Mouse (Mus musculus): Measurements from ENCODE around the gene Tctex1d4. TPM values are rescaled to one million over a fixed set of nuclear protein-coding genes. Genes with fewer than 3 reads are reported as not detected.
A peak's percentile ranks its signal among the peaks of the same experiment; 100 is the strongest.

The Tctex1d4 gene
- polyA plus RNA-seq, 1 experiment: 0.28 TPM

DNA sequence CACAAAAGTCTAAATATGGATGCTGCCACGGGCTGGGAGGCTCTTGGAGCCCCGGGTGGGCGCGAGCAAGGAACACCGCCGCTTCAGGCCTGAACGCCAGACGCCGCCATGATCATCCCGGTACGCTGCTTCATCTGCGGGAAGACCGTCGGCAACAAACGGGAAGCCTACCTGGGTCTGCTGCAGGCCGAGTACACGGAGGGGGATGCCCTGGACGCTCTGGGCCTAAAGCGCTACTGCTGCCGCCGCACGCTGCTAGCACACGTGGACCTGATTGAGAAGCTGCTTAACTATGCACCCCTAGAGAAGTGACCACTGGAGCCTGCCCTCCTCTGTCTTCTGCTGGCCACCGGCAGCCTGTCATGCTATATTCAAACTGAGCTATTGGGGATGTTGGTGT, 22.2 kb downstream of the Tctex1d4 start:
- no peak overlapping the region for H3K27ac ChIP-seq (ENCODE audit: control insufficient read depth, insufficient read depth, low read depth, low read length)
- no peaks in the 10 kb centered on the region for H3K27me3 ChIP-seq (ENCODE audit: control insufficient read depth, insufficient read depth, low read length)
- H3K4me1 ChIP-seq (ENCODE audit: control insufficient read depth, insufficient read depth, low read length): peaks cover 12% of the 10 kb centered on the region
- H3K4me3 ChIP-seq (ENCODE audit: control insufficient read depth, low read depth, low read length): peak overlapping the region; percentile 6; the same call in 1 of the 2 replicates
- TF ChIP-seq CTCF (IDR thresholded peaks at IDR 0.05; ENCODE audit: control insufficient read depth, insufficient read depth, insufficient replicate concordance, low read depth, low read length): no peak
- no peak for TF ChIP-seq POLR2A (IDR thresholded peaks at IDR 0.05; ENCODE audit: control insufficient read depth, low read depth, low read length)
- H3K36me3 ChIP-seq (ENCODE audit: control insufficient read depth, insufficient read depth, low read length): no peaks in the 10 kb centered on the region; the same call in 1 of the 2 replicates

DNA sequence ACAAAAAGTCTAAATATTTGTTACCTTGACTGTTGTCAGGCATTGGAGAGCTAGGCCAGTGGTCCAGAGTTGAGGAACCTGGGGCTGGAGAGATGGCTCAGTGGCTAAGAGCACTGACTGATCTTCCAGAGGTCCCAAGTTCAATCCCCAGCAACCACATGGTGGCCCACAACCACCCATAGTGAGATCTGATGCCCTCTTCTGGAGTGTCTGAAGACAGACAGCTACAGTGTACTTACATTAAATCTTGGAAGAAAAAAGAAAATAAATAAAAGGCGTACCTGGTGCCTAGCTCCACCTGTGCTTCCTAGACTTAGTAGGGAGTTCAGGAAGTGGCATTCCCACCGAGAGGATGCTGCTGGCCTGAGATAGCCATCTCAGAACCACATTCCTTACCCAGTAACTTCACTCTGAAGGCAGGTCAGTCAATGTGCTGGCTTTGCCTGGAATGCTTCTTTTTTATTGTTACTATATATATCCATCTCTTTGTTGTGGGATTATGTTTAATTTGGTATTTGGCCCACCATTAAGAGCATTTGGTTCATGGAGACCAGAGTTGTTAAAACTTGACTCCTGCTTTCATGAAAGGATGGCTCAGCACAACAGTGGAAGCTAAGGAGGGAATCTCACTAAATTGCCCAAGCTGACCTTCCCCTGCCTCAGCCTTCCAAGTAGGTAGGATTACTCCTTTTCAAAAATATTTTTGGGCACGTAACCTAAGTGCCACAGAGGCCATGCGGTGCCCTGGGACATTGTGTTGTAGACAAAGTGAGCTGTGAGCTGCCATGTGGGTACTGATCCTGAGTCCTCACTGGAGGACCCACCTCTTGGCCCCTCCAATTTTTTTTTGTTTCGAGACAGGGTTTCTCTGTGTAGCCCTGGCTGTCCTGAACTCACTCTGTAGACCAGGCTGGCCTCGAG, 23.0 kb downstream of the Tctex1d4 start:
- no peak overlapping the region for H3K27ac ChIP-seq (ENCODE audit: control insufficient read depth, insufficient read depth, low read depth, low read length)
- no peak overlapping the region for H3K4me3 ChIP-seq (ENCODE audit: control insufficient read depth, low read depth, low read length)
- H3K4me1 ChIP-seq (ENCODE audit: control insufficient read depth, insufficient read depth, low read length): peaks cover 12% of the 10 kb centered on the region
- H3K36me3 ChIP-seq (ENCODE audit: control insufficient read depth, insufficient read depth, low read length): no peaks in the 10 kb centered on the region; the same call in 1 of the 2 replicates
- TF ChIP-seq POLR2A (IDR thresholded peaks at IDR 0.05; ENCODE audit: control insufficient read depth, low read depth, low read length) (no peak), CTCF (IDR thresholded peaks at IDR 0.05; ENCODE audit: control insufficient read depth, insufficient read depth, insufficient replicate concordance, low read depth, low read length) (no peak)
- H3K27me3 ChIP-seq (ENCODE audit: control insufficient read depth, insufficient read depth, low read length): no peaks in the 10 kb centered on the region

DNA sequence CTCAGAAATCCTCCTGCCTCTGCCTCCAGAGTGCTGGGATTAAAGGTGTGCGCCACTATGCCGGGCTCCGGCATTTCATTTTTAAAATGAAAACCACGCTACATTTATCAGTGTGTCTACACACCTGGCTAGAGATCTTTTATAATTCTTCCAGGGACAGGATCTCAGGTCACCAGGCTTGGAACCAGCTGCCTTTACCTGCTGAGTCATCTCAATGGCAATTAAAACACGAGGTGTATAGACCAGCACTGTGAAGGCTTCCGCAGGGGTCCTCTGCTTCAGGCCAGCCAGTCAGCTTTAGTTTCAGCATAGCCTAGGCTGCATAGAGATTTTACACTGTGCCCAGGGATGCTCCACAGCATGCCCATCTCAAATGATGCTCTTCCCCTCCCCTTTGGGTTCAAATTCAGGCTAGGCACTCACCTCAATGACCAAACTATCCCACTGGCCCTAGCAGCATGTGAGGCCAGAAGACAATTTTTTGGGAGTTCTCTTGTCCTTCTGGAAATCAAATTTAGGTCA, 23.7 kb downstream of the Tctex1d4 start:
- Histone ChIP-seq H3K4me3 (ENCODE audit: control insufficient read depth, low read depth, low read length) (no peak overlapping the region), H3K27ac (ENCODE audit: control insufficient read depth, insufficient read depth, low read depth, low read length) (no peak overlapping the region), H3K36me3 (ENCODE audit: control insufficient read depth, insufficient read depth, low read length) (no peaks in the 10 kb centered on the region; the same call in 1 of the 2 replicates), H3K4me1 (ENCODE audit: control insufficient read depth, insufficient read depth, low read length) (peaks cover 12% of the 10 kb centered on the region), H3K27me3 (ENCODE audit: control insufficient read depth, insufficient read depth, low read length) (no peaks in the 10 kb centered on the region)
- no peak for TF ChIP-seq CTCF (IDR thresholded peaks at IDR 0.05; ENCODE audit: control insufficient read depth, insufficient read depth, insufficient replicate concordance, low read depth, low read length)
- no peak for TF ChIP-seq POLR2A (IDR thresholded peaks at IDR 0.05; ENCODE audit: control insufficient read depth, low read depth, low read length)

DNA sequence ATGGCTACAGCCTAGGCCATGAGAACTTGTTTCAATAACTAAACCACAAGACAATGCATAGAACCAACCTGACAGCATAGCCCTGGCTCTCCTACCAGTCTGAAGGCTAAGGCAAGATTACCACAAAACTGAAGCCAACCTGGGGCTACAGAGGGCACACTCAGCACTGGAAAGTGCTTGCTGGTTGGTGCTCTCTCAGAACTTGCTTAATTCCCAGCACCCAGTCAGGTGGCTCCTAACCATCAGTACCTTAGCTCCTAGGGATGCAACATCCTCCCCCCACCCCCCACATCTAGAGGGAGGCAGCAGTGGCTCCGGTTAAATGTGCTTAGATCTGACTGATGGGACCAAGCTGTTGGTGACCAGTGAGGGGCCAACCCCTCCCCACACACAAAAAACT, 24.8 kb downstream of the Tctex1d4 start:
- Histone ChIP-seq H3K36me3 (ENCODE audit: control insufficient read depth, insufficient read depth, low read length) (no peaks in the 10 kb centered on the region; the same call in 1 of the 2 replicates), H3K27ac (ENCODE audit: control insufficient read depth, insufficient read depth, low read depth, low read length) (no peak overlapping the region)

DNA sequence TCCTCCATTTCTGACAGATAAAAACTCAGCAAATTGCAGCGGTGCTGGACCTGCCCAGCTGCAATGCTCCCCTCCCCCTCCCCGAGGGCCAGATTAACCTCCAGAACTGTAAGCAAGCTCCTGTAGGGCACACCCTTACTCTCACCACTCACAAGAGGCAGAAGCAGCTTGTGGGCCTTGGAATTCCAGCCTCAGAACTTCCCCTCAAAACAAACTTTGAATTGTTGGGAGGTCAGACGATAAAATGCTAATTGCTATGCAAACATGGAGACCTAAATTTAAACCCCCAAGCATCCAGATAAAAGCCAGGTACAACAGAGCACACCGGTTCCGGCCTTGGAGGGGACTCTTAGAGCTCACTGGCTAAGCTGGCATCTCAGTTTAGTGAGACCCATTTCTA, 26.1 kb downstream of the Tctex1d4 start:
- H3K36me3 ChIP-seq (ENCODE audit: control insufficient read depth, insufficient read depth, low read length): no peaks in the 10 kb centered on the region; the same call in 1 of the 2 replicates
- H3K4me1 ChIP-seq (ENCODE audit: control insufficient read depth, insufficient read depth, low read length): peaks cover 7% of the 10 kb centered on the region
- H3K27ac ChIP-seq (ENCODE audit: control insufficient read depth, insufficient read depth, low read depth, low read length): no peak overlapping the region
- TF ChIP-seq POLR2A (IDR thresholded peaks at IDR 0.05; ENCODE audit: control insufficient read depth, low read depth, low read length): no peak
- no peak overlapping the region for H3K4me3 ChIP-seq (ENCODE audit: control insufficient read depth, low read depth, low read length)
- H3K27me3 ChIP-seq (ENCODE audit: control insufficient read depth, insufficient read depth, low read length): no peaks in the 10 kb centered on the region

More for the DNA sequence above, 24.8 kb downstream of the Tctex1d4 start:
- no peak overlapping the region for H3K4me3 ChIP-seq (ENCODE audit: control insufficient read depth, low read depth, low read length)
- no peaks in the 10 kb centered on the region for H3K27me3 ChIP-seq (ENCODE audit: control insufficient read depth, insufficient read depth, low read length)
- TF ChIP-seq CTCF (IDR thresholded peaks at IDR 0.05; ENCODE audit: control insufficient read depth, insufficient read depth, insufficient replicate concordance, low read depth, low read length) (no peak), POLR2A (IDR thresholded peaks at IDR 0.05; ENCODE audit: control insufficient read depth, low read depth, low read length) (no peak)
- H3K4me1 ChIP-seq (ENCODE audit: control insufficient read depth, insufficient read depth, low read length): peaks cover 5% of the 10 kb centered on the region

DNA sequence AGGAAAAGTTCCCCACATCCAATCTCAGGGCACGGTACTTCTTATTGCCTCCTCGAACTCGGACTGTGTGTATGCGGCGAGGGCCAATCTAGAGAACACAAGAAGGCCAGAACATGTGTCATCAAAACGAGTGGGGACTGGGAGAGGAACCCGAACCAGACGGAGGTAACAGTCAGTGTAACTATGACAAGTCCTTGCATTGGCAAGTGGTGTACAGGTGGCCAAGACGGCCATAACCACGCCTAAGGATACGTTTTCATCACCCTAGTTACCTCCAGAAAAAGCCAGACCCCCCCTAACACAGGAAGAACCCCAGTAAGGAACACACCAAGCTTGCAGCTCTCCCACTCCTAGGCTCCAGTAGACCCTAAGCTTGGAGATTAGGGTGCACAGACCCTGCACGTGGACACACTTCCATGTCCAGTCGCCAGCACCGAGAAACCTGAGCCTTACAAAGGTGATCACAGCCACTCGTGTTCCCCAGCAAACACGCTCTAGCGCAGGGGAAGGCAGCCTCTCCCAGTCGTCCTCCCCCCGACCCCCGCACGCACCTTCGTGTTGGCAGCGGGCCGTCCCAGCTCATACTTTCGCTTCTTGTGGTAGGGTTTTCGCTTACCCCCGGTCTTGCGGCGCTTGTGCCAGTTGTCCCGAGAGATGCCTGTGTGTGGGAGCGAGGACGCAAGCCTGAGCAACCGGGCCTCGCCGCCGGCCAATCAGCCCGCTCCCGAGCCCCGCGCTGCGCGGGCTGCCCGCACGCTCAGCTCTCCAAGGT, 28.6 kb downstream of the Tctex1d4 start:
- H3K4me3 ChIP-seq (ENCODE audit: control insufficient read depth, low read depth, low read length): peak overlapping the region; percentile 82
- no peaks in the 10 kb centered on the region for H3K27me3 ChIP-seq (ENCODE audit: control insufficient read depth, insufficient read depth, low read length)
- peak overlapping the region; percentile 57 for H3K27ac ChIP-seq (ENCODE audit: control insufficient read depth, insufficient read depth, low read depth, low read length)
- H3K36me3 ChIP-seq (ENCODE audit: control insufficient read depth, insufficient read depth, low read length): peaks cover under 1% of the 10 kb centered on the region; the same call in 1 of the 2 replicates
- no peak for TF ChIP-seq POLR2A (IDR thresholded peaks at IDR 0.05; ENCODE audit: control insufficient read depth, low read depth, low read length)
- no peak for TF ChIP-seq CTCF (IDR thresholded peaks at IDR 0.05; ENCODE audit: control insufficient read depth, insufficient read depth, insufficient replicate concordance, low read depth, low read length)
- peaks cover 3% of the 10 kb centered on the region for H3K4me1 ChIP-seq (ENCODE audit: control insufficient read depth, insufficient read depth, low read length)
